Mouse (Mus musculus) cerebellum, postnatal 36 days (tissue): ENCODE results near the gene Dpysl4.

Experiments used
- DNase-seq, 2 experiments: peaks; one replicate each; pipeline ENCODE4 v3.0.0; 2021 to 2022; ENCODE audit warnings: mixed read lengths in 2 of 2

Gene Dpysl4

DNA sequence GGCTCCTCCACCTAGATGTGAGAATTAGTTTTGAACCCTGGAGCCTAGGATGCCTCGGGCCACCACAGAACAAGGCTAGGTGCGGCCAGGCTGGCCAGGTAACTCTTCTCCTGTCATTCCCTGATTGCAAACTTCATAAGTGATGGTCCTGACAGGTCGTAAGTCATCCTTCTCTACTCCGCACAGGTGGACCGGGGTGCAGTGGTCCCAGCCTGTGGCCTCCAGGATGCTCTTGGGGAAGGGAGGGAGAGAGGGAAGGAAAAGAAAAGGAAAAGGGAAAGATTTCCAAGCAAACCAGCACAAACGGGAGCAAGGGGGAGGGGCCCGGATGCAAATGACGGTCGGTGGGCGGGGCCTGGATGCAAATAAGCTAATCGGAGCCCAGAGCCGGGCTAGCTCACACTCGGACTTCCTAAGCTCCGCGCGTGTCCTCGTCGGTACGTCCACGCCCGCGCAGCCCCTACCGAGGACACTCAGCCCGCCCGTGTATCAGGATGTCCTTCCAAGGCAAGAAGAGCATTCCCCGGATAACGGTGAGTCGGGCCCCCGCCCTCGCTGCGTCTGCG, at the start of gene Dpysl4:
TSS of gene Dpysl4 (plus strand) at position 373 of the 566 bp plus-strand sequence.
- peak; percentile 95 to 96 for DNase-seq

GRCm38 (mm10) chr7:139063406-139063805, 22.4 kb upstream of the Dpysl4 start:
- DNase-seq = peak in 1 of 2 experiments; percentile 31

DNA sequence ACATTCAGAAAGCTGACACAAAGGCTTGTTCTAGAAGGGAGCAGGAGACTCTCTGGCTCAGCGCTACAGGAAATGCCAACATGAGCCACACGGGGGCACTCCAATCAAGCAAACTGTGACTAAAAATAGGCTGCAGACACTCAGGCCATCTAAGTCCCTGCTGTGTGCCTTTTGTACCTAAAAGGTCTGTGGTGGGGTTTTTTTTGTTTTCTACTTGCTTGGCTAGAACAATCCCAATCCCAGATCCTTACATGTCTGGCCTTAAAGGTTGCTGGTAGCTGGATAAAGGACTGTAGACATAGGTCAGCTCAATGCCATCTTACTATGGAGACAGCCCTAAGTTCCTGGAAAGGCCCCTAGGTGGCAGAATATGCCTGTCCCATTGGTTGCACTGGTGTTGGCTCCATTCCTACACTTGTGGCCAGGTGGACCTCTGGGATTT, 17.6 kb upstream of the Dpysl4 start:
- peak; percentile 85 to 95 for DNase-seq

- DNase-seq = no peak
These were observed 11.6 kb upstream of the Dpysl4 start for GRCm38 (mm10) chr7:139074189-139074588.

DNA sequence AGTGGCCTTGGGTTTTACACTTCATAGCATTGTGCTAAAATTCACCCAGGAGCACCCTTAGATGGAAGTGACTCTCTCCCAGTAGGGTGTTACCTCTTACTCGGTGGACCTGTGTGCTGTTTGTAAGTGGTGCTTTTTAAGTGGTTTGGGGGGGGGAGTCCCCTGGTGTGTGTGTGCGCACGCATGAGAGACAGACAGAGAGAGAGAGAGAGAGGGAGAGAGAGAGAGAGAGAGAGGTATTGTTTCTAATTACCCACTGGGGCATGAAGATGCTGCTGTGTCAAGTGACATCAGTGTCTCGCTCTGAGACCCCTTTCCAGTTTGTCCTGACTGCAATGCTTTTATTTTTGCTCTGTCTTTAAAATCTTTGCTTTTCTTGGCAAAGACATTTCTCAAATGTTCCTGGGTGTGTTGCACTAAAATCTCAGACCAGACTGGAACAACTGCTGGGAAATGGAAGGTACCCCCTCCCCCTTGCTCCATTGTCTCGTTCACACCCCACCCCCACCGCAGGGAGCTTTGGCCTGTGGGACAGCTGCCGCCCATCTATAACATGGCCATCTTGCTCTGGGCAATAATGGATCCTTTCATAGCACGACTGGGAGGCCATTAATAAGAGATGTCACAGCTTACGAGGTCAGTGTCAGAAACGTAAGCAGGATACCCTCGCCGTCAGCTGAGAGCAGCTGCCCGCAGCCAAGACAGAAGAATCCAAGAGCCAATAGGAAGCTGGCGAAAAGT, 10.6 kb upstream of the Dpysl4 start:
- no peak for DNase-seq

GRCm38 (mm10) chr7:139077283-139077682, 8.5 kb upstream of the Dpysl4 start:
- peak; percentile 51 to 60 for DNase-seq

DNA sequence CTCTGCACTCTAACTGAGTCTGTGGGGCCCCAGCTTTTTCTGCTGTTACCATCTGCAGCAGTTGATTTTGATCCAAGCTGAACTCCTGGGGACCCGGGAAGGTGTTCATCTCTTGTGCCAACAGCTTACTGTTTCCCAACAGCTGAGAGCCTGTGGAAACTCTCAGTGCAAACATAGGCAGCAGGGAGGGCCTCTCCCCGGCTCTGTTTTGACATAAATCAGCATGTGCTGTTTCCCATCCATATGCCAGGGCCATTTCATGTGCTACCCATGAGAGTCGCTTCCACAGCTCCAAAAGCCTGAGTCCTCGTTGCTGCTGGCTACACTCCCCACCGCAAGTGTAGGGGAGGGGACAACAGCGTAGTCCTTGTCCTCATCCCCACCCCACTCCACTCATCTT, 7.6 kb upstream of the Dpysl4 start:
- peak in 1 of 2 experiments; percentile 31 for DNase-seq

DNA sequence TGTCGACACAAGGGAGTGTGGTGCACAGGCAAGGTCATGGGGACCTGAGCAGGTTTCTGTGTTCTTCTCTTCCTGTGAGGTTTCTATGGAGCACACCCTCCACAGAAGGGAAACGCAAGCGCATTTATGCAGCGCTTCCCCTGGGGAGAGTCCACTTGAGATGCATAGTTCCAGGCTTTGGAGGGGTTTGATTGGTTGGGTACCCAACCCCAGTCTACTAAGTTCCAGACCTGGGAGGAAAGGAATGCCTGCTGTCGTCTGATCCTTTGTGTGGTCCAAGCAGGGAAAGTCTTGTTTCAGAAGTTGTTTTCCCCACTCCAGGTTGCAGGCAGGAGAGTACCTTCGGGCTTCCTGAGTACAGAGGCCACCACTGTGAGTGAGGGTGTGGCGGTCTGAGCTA, 6.7 kb upstream of the Dpysl4 start:
- no peak for DNase-seq

DNA sequence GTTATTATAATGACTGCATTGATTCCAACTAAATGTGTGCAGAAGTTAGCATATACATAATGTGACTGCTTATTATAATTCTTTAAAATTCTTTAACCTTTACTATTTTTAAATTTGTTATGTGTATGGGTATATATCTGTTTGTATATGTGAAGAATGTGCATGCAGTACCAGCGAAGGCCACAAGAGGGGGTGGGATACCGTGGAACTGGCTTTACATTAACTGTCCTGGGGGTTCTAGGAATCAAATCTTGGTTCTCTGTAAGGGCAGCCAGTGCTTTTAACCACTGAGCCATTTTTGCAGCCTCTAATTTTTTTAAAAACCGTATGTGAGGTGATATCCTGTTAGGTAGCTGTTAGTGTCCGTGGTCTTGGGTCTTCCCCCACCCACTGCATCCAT, 5.1 kb upstream of the Dpysl4 start:
- peak in 1 of 2 experiments; percentile 42 for DNase-seq

GRCm38 (mm10) chr7:139081158-139081557, 4.6 kb upstream of the Dpysl4 start:
- DNase-seq = no peak

- DNase-seq = no peak
These were observed 3.5 kb upstream of the Dpysl4 start for GRCm38 (mm10) chr7:139082281-139082680.

- DNase-seq = no peak
These were observed 1.5 kb upstream of the Dpysl4 start for GRCm38 (mm10) chr7:139084316-139084715.

- peak; percentile 64 for DNase-seq
These were observed 676 bp downstream of the Dpysl4 start for GRCm38 (mm10) chr7:139086195-139087158.

DNA sequence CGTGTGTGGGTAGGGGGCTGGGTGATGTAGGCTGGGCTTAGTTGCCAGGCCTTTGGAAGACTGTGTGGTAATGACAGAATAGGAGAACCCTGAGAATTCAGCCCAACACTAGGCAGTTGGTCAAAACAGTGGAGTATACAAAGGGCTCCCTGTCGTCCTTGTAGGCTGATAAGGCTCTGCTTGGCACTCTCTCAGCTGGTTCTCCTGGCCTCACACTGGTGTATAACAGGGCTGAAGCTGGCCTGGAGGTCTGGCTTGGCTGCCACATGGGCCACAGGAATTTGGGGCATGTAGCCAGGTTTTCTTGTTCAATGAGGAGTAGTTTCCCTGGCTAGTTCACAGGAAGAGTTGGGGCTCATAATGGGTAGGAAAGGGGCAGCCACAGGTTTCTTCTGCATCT, 2.0 kb downstream of the Dpysl4 start:
- peak; percentile 59 to 62 for DNase-seq

GRCm38 (mm10) chr7:139089892-139090874, 4.4 kb downstream of the Dpysl4 start:
- peak; percentile 45 to 48 for DNase-seq

DNA sequence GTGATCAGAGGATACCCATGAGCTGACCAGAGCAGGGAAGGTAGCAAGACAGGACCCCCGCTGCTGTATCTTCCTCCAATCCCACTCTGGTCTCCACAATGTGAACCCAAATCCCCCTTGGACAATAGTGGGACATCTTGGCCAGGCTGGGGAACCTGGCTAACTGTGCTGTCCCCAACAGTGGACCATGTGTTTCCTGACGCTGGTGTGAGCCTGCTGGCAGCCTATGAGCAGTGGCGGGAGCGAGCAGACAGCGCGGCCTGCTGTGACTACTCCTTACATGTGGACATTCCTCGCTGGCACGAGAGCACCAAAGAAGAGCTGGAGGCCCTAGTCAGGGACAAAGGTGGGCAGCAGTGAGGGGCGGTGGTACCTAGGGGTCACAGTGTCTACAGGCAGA, 5.9 kb downstream of the Dpysl4 start:
- DNase-seq = peak; percentile 22 to 33

DNA sequence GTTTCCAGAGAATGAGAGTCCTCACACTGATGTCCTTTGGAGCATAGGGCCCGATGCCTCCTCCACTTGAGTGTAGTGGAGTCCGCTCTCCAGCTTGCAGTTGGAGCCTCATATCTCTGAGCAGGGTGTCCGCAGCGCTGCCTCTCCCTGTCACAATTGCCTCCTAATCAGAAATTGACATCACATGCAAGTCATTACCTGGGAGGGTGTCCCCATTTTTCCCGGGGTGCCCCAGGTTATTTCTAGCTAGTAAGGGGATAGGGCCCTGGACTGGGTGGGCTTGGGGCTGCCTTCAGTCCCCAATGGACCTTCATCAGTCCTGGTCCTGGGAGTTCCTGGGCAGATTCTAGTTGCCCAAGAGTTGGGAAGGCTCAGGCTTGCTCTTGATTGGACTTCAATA, 6.9 kb downstream of the Dpysl4 start:
- no peak for DNase-seq

DNA sequence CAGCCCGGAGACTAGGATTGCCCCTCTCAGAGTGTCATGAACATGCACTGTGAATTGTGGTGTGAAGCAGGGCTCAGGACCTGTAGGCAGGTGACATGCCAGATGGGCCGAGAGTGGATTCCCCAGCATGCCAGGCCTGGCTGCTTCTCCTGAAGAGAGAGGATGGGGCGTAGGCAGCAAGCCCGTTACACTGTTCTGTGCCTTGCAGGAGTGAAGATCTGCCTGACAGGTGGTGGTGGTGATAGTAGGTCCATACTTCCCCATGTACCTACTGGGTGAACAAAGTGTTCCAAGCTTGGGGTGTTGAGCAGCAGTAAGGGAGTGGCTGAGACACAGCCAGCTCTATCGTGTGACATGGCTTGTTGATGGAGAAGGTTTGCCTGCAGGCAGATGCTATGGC, 7.3 kb downstream of the Dpysl4 start:
- DNase-seq = peak; percentile 83 to 87

GRCm38 (mm10) chr7:139093781-139094180, 8.0 kb downstream of the Dpysl4 start:
- DNase-seq = no peak

- peak; percentile 96 to 97 for DNase-seq
These were observed 9.0 kb downstream of the Dpysl4 start for GRCm38 (mm10) chr7:139094761-139095160.

- DNase-seq = no peak
These were observed 9.5 kb downstream of the Dpysl4 start for GRCm38 (mm10) chr7:139095282-139095681.

DNA sequence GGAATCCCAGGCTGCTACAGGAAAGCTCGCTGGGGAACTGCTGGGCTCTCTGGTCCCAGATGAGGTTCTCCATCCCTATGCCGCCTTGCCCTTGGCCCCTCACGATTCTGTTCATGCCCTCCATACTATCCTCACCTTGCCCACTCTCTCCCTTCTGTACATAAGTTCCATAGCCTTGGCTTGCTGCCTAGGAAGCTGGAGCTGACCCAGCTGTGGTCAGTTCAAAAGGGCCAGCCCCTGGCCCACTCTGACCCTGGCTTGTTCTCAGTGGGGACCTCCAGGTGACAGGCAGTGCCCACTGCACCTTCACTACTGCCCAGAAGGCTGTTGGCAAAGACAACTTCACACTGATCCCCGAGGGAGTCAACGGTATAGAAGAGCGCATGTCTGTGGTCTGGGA, 10.6 kb downstream of the Dpysl4 start:
- DNase-seq = peak in 1 of 2 experiments; percentile 17
